Mouse (Mus musculus): ENCODE measurements at regions not wholly inside any gene's neighbourhood (a gene's known extent, or its start where the extent isn't known, plus 50 kb on each side); places are given as distances from the start of the nearest gene placed in this dataset.

DNA sequence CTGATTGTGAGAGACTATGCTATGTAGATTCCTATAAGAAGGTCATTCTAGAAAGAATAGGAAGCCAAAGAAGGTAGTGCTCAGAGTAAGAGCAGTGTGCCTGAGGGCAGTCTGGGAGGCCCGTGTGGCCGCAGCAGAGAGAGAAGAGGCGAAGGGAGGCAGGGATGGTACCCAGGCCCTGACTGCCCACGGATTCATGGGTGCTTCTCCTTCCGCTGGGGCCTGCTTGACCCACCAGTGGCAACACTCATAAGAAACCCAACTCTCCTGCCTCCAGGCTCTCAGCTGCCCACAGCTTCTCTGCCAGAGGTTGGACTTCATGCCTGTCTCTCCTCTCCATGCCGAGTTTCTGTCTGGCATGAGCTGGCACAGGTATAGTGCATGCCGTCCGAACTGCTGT, 60.6 kb upstream of the Twist2 start:
- ATAC-seq (ENCODE audit: extremely low read depth, insufficient number of reproducible peaks, low FRiP score, low TSS enrichment): no peak
- Histone ChIP-seq H3K9ac (no peak overlapping the region), H3K27ac (replicated peaks) (no peak overlapping the region), H3K4me2 (no peak overlapping the region), H3K4me3 (no peak overlapping the region), H3K4me1 (no peaks in the 10 kb centered on the region), H3K9me3 (no peaks in the 10 kb centered on the region), H3K27me3 (replicated peaks) (peaks cover 8% of the 10 kb centered on the region), H3K36me3 (no peaks in the 10 kb centered on the region)
- 72% methylated on average over 8 of the region's 8 CpGs for WGBS

- H3K4me2 ChIP-seq: no peak overlapping the region
- ATAC-seq (ENCODE audit: extremely low read depth, insufficient number of reproducible peaks, low FRiP score, low TSS enrichment): no peak
- no peaks in the 10 kb centered on the region for H3K36me3 ChIP-seq
- WGBS: 84% methylated on average over 7 of the region's 7 CpGs
- H3K4me1 ChIP-seq: no peaks in the 10 kb centered on the region
- H3K27me3 ChIP-seq (replicated peaks): peaks cover 11% of the 10 kb centered on the region
- no peaks in the 10 kb centered on the region for H3K9me3 ChIP-seq
- H3K4me3 ChIP-seq: no peak overlapping the region
- H3K9ac ChIP-seq: no peak overlapping the region
- no peak overlapping the region for H3K27ac ChIP-seq (replicated peaks)
These were observed 59.2 kb upstream of the Twist2 start for GRCm38 (mm10) chr1:91742031-91742430.

- H3K27me3 ChIP-seq (replicated peaks): peaks cover 17% of the 10 kb centered on the region
- H3K27ac ChIP-seq (replicated peaks): no peak overlapping the region
- no peaks in the 10 kb centered on the region for H3K4me1 ChIP-seq
- no peaks in the 10 kb centered on the region for H3K36me3 ChIP-seq
- H3K9ac ChIP-seq: no peak overlapping the region
- no peak for ATAC-seq (ENCODE audit: extremely low read depth, insufficient number of reproducible peaks, low FRiP score, low TSS enrichment)
- H3K4me3 ChIP-seq: no peak overlapping the region
- H3K4me2 ChIP-seq: no peak overlapping the region
- WGBS: 38% methylated on average over 3 of the region's 3 CpGs
- no peaks in the 10 kb centered on the region for H3K9me3 ChIP-seq
These were observed 58.3 kb upstream of the Twist2 start for GRCm38 (mm10) chr1:91742914-91743313.

- Histone ChIP-seq H3K4me2 (no peak overlapping the region), H3K4me3 (no peak overlapping the region), H3K9me3 (no peaks in the 10 kb centered on the region), H3K36me3 (no peaks in the 10 kb centered on the region), H3K9ac (no peak overlapping the region), H3K27me3 (replicated peaks) (peaks cover 27% of the 10 kb centered on the region), H3K27ac (replicated peaks) (no peak overlapping the region), H3K4me1 (no peaks in the 10 kb centered on the region)
- ATAC-seq (ENCODE audit: extremely low read depth, insufficient number of reproducible peaks, low FRiP score, low TSS enrichment): no peak
- 83% methylated on average over 3 of the region's 3 CpGs for WGBS
These were observed 57.2 kb upstream of the Twist2 start for GRCm38 (mm10) chr1:91744076-91744475.

GRCm38 (mm10) chr1:91744701-91745100, 56.6 kb upstream of the Twist2 start:
- ATAC-seq (ENCODE audit: extremely low read depth, insufficient number of reproducible peaks, low FRiP score, low TSS enrichment): no peak
- Histone ChIP-seq H3K36me3 (no peaks in the 10 kb centered on the region), H3K27ac (replicated peaks) (no peak overlapping the region), H3K4me2 (no peak overlapping the region), H3K4me1 (no peaks in the 10 kb centered on the region), H3K27me3 (replicated peaks) (peaks cover 27% of the 10 kb centered on the region), H3K4me3 (no peak overlapping the region), H3K9ac (no peak overlapping the region), H3K9me3 (no peaks in the 10 kb centered on the region)
- 73% methylated on average over 5 of the region's 5 CpGs for WGBS

DNA sequence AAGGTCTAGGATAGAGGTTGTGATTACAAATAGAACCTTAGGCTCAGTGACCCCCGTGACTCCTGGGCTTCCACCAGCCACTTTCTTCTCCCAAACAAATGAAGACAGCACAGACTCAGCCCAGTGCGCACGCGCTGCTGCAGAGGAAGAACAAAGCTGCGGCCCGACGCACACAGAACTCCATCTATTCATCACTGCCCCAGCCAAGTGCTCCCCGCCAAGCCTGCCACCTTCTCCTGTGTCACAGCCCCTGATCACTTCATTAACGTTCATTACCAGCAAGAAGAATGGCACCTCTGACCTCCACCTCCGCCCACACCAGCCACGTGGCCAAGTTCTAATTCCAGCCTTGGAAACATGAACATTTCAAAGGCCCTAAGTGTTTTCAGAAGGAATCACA, 53.7 kb upstream of the Twist2 start:
- Histone ChIP-seq H3K27ac (replicated peaks) (no peak overlapping the region), H3K36me3 (no peaks in the 10 kb centered on the region), H3K9me3 (no peaks in the 10 kb centered on the region), H3K27me3 (replicated peaks) (peaks cover 21% of the 10 kb centered on the region), H3K4me1 (no peaks in the 10 kb centered on the region), H3K4me2 (no peak overlapping the region), H3K9ac (no peak overlapping the region), H3K4me3 (no peak overlapping the region)
- ATAC-seq (ENCODE audit: extremely low read depth, insufficient number of reproducible peaks, low FRiP score, low TSS enrichment): no peak
- WGBS: 58% methylated on average over 11 of the region's 11 CpGs
